In genomic region chr5:146187441-146187840, GRCm38 (mm10) we compare ENCODE assay signal across 12 mouse cellular contexts. TPM values are rescaled to one million over a fixed set of nuclear protein-coding genes. Genes with fewer than 3 reads are reported as not detected.
DNase-seq lines count a peak whose midpoint lies in the region; TF ChIP-seq lines count a peak whose summit lies in the region.
"Not testable (repeated sequence)": the region's sequence is repeated elsewhere in the genome, so short reads cannot be mapped to it uniquely, and the experiment has no call there.
"Had no signal": no experiment of that assay in that cellular context is flagged by ENCODE, and none has a peak within 500 bp of the region (broad histone marks: within the 10 kb centered on the region; RNA-seq: fewer than 3 reads in every experiment).

No protein-coding gene starts in this region.

- H3K27me3 ChIP-seq in E14TG2a.4 (ENCODE audit: insufficient read depth, low read length) = not testable (repeated sequence)

- TF ChIP-seq POLR2A in lung, adult 2 months (IDR thresholded peaks at IDR 0.05; ENCODE audit: borderline replicate concordance, extremely low read depth, low read depth, low read length) = not testable (repeated sequence)

- not testable (repeated sequence) for H3K36me3 ChIP-seq in E14TG2a.4 (ENCODE audit: insufficient read depth, low read length)

- not testable (repeated sequence) for H3K9me3 ChIP-seq in E14TG2a.4 (ENCODE audit: low read length)

- not testable (repeated sequence) for H3K4me3 ChIP-seq in E14TG2a.4 (replicated peaks; ENCODE audit: low read length); lung, adult 2 months (replicated peaks; ENCODE audit: extremely low read depth, low read depth, low read length)

- DNase-seq in cerebellum, adult 11 months = peak; percentile 77
- peak; percentile 18 to 31 for DNase-seq in frontal cortex, postnatal 10 days (ENCODE audit: low spot score in 2 of 2)
- peak; percentile 71 for DNase-seq in heart, postnatal 4 days
- DNase-seq in layer of hippocampus, adult 9-10 months (ENCODE audit: low spot score) = peak; percentile 30
- peak; percentile 52 for DNase-seq in lung, adult 2 months
- DNase-seq in retina, postnatal 1 day = peak; percentile 72
- DNase-seq in thymus, adult 18-20 months = peak; percentile 11 to 24

- WGBS in lung, adult 2 months = 17% methylated on average over 5 of the region's 5 CpGs

- H3K4me1 ChIP-seq in E14TG2a.4 (replicated peaks; ENCODE audit: low read depth, low read length); lung, adult 2 months (ENCODE audit: control insufficient read depth, insufficient read depth, low read length): not testable (repeated sequence)

- TF ChIP-seq CTCF in E14TG2a.4 (conservative IDR thresholded peaks at IDR 0.05; ENCODE audit: low read length) = peak; percentile 40
- TF ChIP-seq CTCF in lung, adult 2 months (IDR thresholded peaks at IDR 0.05; ENCODE audit: insufficient read depth, low read length) = peak; percentile 82

RNA-seq across cellular contexts. Expression of gene 1700001J03Rik, which starts 2.3 kb away (rescaled TPM):
- under 1 TPM; 0.81 to 0.91 TPM for total RNA-seq in heart, postnatal 4 days (2021)
- 0.85 and 0.92 TPM in 2 replicates for polyA plus RNA-seq in lung, adult 2 months (2012; rRNA removed)
- total RNA-seq: hematopoietic stem cell, adult 5-6 weeks; MEL had no signal
- polyA plus RNA-seq: embryonic facial prominence, embryonic 15.5 days; lung, embryonic 16.5 days had no signal

RNA-seq across cellular contexts. Expression of gene Gm6309, which starts 16.9 kb away (rescaled TPM):
- not detected for total RNA-seq in heart, postnatal 4 days (2021)
- not detected in 2 replicates for polyA plus RNA-seq in lung, adult 2 months (2012; rRNA removed)
- total RNA-seq: hematopoietic stem cell, adult 5-6 weeks; MEL had no signal
- polyA plus RNA-seq: embryonic facial prominence, embryonic 15.5 days; lung, embryonic 16.5 days had no signal

RNA-seq across cellular contexts. Expression of gene Gm5565, which starts 27.1 kb away (rescaled TPM):
- not detected for total RNA-seq in heart, postnatal 4 days (2021)
- not detected in 2 replicates for polyA plus RNA-seq in lung, adult 2 months (2012; rRNA removed)
- total RNA-seq: hematopoietic stem cell, adult 5-6 weeks; MEL had no signal
- polyA plus RNA-seq: embryonic facial prominence, embryonic 15.5 days; lung, embryonic 16.5 days had no signal

RNA-seq across cellular contexts. Expression of gene Rnf6, which starts 33.9 kb away (rescaled TPM):
- total RNA-seq in heart, postnatal 4 days (2021) = 10 to 100 TPM; 44.4 to 48.0 TPM
- polyA plus RNA-seq in lung, adult 2 months (2012; rRNA removed) = 15.7 and 25.9 TPM in 2 replicates

RNA-seq across cellular contexts. Expression of gene Cdk8, which starts 43.6 kb away (rescaled TPM):
- total RNA-seq in heart, postnatal 4 days (2021) = 10 to 100 TPM; 25.5 to 26.5 TPM
- polyA plus RNA-seq in lung, adult 2 months (2012; rRNA removed) = 28.4 and 33.8 TPM in 2 replicates

Comparison
In these comparisons a context has a peak if more than half of its experiments do, and no peak if none do; other contexts are left out.
1. DNase-seq: peak in every context shown above with its lines; median percentile 77 in cerebellum, adult 11 months; 72 in retina, postnatal 1 day; 71 in heart, postnatal 4 days; 52 in lung, adult 2 months; 30 in layer of hippocampus, adult 9-10 months; 24 in frontal cortex, postnatal 10 days; 18 in thymus, adult 18-20 months.